Mouse (Mus musculus) lung, adult 2 months (tissue): ENCODE measurements around the gene Slc39a10. TPM values are rescaled to one million over a fixed set of nuclear protein-coding genes. Genes with fewer than 3 reads are reported as not detected.
"Not testable (repeated sequence)": the region's sequence is repeated elsewhere in the genome, so short reads cannot be mapped to it uniquely, and the experiment has no call there.

Experiments
- DNase-seq: peaks from one replicate; pipeline ENCODE4 v3.0.0; 2022
- H3K4me1 ChIP-seq: fragments of 200-500 bp; 2 replicates; pipeline ENCODE4 v1.6.1; 2011; ENCODE audit warnings: low read length; ENCODE audit not compliant: control insufficient read depth, insufficient read depth
- H3K4me3 ChIP-seq: fragments of 200-500 bp; replicated peaks from 2 replicates; pipeline ENCODE3; 2011; ENCODE audit warnings: low read depth, mild to moderate bottlenecking, control low read depth, low read length; ENCODE audit errors: extremely low read depth
- CTCF ChIP-seq: fragments of 200-500 bp; IDR thresholded peaks from 2 replicates; pipeline ENCODE4 v1.5.1; 2011; ENCODE audit warnings: mild to moderate bottlenecking, low read length, control low read depth; ENCODE audit not compliant: insufficient read depth
- POLR2A ChIP-seq: fragments of 200-500 bp; IDR thresholded peaks from 2 replicates; pipeline ENCODE4 v1.6.1; 2011; ENCODE audit warnings: low read depth, mild to moderate bottlenecking, control low read depth, low read length, borderline replicate concordance; ENCODE audit errors: extremely low read depth
- WGBS: fragments of 180-500 bp; shearing (Covaris S2); methylation state at CpG from one replicate; pipeline ENCODE4 v1.1.7; 2018; 5-methylcytosine and 5-hydroxymethylcytosine counted together
- polyA plus RNA-seq: library from polyadenylated mRNA; depleted of rRNA; stranded (reverse); fragments of >200 nt; gene quantifications from 2 replicates; pipeline ENCODE4 v1.2.3, GENCODE M21; 2012

Slc39a10 gene
- polyA plus RNA-seq, 1 experiment = 8.1 TPM

DNA sequence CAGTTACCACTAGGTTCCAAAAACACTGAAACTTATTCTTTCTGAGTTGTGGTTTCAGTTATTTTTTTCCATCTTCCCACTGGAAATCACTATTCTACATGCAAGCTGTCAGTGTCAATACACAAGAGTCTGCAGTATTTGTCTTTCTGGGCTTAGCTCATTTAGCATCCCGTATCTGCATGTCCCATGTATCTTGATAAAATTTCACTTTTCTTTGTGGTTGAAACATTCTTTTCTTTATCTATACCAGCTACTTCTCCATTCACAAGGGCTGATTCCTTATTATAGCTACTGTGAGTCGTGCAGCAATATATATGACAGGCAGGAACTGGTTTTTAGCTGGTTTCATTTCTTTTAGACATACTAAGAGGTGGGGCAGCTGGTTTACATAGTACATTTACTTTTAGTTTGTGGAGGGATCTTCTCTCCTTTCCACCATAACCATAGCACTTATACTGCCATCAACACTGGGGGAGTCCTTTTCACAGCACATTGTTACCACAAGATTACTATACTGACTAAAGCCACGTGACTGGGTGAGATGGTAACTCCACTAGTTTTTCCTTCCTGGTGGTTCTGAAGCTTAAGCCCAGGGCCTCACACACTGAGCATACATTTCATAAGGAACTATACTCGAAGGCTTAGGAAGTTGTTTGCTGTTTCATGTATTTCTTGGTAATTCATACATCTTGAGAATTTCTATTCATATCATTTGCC, 70.2 kb downstream of the Slc39a10 start:
- DNase-seq = no peak
- Histone ChIP-seq H3K4me1 (no peaks in the 10 kb centered on the region), H3K4me3 (no peak overlapping the region)
- no peak for TF ChIP-seq CTCF
- TF ChIP-seq POLR2A = no peak
- WGBS = 85% methylated on average over 4 of the region's 4 CpGs

DNA sequence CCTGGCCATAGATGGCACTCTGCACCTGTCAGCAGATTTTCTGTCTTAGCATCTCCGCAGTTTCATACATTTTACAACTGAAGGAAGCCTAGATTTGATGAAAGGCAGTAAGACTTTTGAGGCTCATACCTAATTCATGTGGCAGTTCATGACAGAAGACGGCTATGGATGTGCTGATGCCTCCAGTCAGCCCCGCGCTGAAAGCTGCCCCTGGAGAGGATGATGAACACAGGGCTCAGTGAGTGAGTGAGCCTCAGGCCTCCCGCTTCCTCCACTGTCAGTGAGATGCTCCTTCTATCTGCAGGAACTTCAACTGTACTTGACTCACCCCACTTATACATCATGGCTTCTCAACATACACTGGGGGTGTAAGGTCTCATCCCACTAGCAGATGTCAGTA, 74.7 kb downstream of the Slc39a10 start:
- DNase-seq = no peak
- WGBS = 94% methylated on average over 5 of the region's 5 CpGs
- Histone ChIP-seq H3K4me3 (no peak overlapping the region), H3K4me1 (no peaks in the 10 kb centered on the region)
- TF ChIP-seq CTCF (no peak), POLR2A (no peak)

DNA sequence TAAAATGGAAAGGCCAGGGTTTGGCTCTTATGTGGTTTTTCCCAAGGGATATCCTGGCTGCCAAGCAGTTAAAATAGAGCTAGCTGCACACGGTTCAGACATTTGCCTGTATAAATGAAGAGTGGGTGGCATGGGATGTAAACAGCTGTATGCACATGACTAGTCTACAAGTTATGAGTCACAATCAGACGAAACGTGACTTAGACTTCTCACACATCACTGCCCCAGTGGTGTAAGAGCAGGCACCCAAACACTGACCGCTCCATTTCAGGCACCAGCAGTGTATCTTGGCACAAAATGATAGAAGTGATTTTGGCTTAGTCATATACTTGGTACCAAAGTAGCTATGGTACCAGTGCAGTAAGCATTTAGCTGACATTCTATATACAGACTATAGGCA, 84.0 kb downstream of the Slc39a10 start:
- not testable (repeated sequence) for H3K4me1 ChIP-seq, H3K4me3 ChIP-seq, DNase-seq
- 80% methylated on average over 4 of the region's 4 CpGs for WGBS

DNA sequence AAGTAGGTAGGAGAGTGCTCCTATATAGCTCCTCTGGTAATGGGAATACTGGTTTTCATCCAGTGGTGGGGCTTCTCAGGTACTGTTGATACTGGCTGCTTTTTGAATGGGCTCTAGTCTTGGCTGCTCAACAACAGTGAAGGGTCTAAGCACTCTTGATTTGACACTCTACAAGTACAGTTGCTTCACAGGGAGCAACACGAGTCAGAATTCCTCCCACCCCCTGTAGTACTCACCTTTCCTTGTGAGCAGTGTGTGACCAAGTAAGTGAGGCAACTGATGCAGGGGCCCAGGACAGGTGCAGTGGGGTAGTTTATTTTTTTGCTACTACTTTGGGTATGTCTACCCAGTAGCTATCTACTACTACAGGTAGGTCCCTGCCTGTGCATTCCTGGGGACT, 87.6 kb downstream of the Slc39a10 start:
- Histone ChIP-seq H3K4me1 (no peaks in the 10 kb centered on the region), H3K4me3 (no peak overlapping the region)
- 63% methylated on average over 1 of the region's 1 CpGs for whole genome bisulfite sequencing
- DNase-seq = no peak
- no peak for TF ChIP-seq CTCF
- TF ChIP-seq POLR2A = no peak

DNA sequence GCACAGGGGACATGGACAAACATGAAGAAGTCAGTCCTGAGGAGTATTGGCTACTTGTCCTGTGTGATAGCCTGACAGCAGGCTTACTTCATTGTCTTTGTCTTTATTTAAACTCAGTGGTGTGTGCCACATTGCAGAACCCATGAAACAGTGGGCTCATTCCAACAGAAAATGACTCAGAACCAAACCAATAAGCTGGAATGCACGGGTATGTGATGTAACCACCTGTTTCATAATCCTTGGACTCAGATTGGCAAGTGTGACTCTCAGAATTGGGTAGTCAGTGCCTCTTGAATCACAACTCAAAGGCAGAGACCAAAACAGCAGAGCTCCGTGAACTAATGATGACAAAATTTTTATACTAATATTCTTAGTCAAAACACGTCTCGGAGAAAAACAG, 110.4 kb downstream of the Slc39a10 start:
- DNase-seq, H3K4me1 ChIP-seq, H3K4me3 ChIP-seq: not testable (repeated sequence)
- WGBS = 38% methylated on average over 4 of the region's 4 CpGs

DNA sequence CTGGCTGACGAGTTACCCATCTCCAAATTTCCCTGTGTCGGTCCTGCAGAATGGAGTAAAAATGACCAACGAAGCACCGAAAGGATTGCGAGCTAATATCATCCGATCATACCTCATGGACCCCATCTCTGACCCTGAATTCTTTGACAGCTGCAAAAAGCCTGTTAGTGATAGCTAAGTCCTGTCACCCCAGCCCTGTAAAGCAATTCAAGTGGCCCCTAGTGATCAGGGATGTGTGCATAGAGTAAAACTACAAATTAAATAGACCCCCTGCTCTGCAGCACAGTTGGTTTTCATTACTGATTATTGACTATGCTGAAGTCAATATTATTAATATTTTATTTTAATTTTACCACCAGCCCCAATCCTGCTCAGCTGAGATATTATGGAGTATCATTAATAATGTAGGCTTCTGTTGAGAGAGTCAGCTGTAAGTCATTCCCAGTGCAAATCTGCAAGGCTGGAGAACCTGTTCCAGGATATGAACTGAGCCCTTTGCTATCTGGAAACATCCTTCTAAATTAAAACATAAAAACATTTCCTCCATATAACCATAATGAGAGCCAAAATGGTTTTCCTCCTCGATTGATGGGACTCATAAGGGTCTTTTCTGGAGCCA, 122.5 kb downstream of the Slc39a10 start:
- not testable (repeated sequence) for DNase-seq, H3K4me1 ChIP-seq, H3K4me3 ChIP-seq
- 86% methylated on average over 7 of the region's 7 CpGs for WGBS

DNA sequence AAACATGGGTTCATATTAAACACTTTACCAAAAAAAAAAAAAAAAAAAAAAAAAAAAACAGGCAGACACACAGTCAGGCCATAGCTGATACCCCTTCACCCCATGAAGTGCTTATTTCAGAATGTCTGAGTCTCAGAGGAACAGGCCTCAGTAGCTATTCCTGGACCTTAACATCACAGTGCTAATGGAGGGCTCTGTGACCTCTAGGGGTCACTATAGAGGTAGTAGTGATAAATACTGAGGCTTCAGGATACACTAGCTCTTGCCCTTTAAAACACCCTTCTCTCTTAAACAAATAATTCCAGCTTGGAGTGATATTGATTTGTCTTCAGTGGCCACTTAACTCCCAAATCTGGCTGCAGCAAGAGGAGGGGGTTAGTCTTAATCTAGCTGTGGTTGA, 123.3 kb downstream of the Slc39a10 start:
- H3K4me3 ChIP-seq, H3K4me1 ChIP-seq, DNase-seq: not testable (repeated sequence)

DNA sequence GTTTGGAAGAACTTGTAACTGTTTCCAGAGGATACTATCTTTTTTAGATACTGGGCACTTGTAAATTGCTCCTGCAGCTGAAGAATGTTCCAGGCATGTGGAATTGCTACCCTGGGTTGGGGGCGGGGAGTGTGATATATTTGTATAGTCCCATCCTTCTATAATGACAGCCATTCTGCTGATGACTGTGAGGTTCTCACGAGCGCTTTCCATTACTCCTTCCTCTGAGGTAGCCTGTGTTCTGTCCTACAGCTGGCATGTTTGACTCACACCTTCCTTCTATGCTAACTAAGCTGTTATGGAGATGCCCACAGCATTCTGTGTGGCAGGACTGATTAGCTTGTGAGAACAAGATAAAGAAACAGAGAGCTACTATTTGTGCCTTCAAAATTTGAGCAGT, 128.1 kb downstream of the Slc39a10 start:
- not testable (repeated sequence) for H3K4me3 ChIP-seq, DNase-seq, H3K4me1 ChIP-seq
- WGBS = 43% methylated on average over 3 of the region's 3 CpGs
